Mouse (Mus musculus) heart, embryonic 10.5 days (tissue): ENCODE measurements around the gene Pa2g4. TPM values are rescaled to one million over a fixed set of nuclear protein-coding genes. Genes with fewer than 3 reads are reported as not detected.
A peak's percentile ranks its signal among the peaks of the same experiment; 100 is the strongest.

Source experiments
- DNase-seq: peaks from one replicate; pipeline ENCODE4 v3.0.0-alpha.2; 2017; ENCODE audit warnings: low spot score
- H3K27ac ChIP-seq: fragments of 300-500 bp; sonication (generic); 2 replicates; pipeline ENCODE4 v1.5.1; 2016; ENCODE audit warnings: mild to moderate bottlenecking
- H3K27me3 ChIP-seq: fragments of 300-500 bp; sonication (generic); 2 replicates; pipeline ENCODE4 v1.6.1; 2016; ENCODE audit warnings: mild to moderate bottlenecking; ENCODE audit not compliant: poor library complexity, insufficient read depth, severe bottlenecking
- H3K36me3 ChIP-seq: fragments of 300-500 bp; sonication (generic); 2 replicates; pipeline ENCODE4 v1.6.1; 2016; ENCODE audit warnings: mild to moderate bottlenecking, moderate library complexity
- H3K4me1 ChIP-seq: fragments of 300-500 bp; sonication (generic); 2 replicates; pipeline ENCODE4 v1.6.1; 2016; ENCODE audit warnings: mild to moderate bottlenecking
- H3K4me3 ChIP-seq: fragments of 300-500 bp; sonication (generic); 2 replicates; pipeline ENCODE4 v1.5.1; 2016; ENCODE audit warnings: mild to moderate bottlenecking, moderate library complexity
- H3K9me3 ChIP-seq: fragments of 300-500 bp; sonication (generic); 2 replicates; pipeline ENCODE4 v1.6.1; 2016; ENCODE audit warnings: mild to moderate bottlenecking, moderate library complexity
- WGBS: fragments of 180-500 bp; shearing (Covaris S2); methylation state at CpG from one replicate; pipeline ENCODE4 v1.1.7; 2016; 5-methylcytosine and 5-hydroxymethylcytosine counted together
- polyA plus RNA-seq: library from polyadenylated mRNA; unstranded; fragments of >200 nt; fragmentation: Nextera tagmentation; extraction: Ambion mirVana; gene quantifications from 2 replicates; pipeline ENCODE4 v1.2.1, GENCODE M21; 2016

Gene Pa2g4
- polyA plus RNA-seq, 1 experiment from 2014 or later = 225 TPM

DNA sequence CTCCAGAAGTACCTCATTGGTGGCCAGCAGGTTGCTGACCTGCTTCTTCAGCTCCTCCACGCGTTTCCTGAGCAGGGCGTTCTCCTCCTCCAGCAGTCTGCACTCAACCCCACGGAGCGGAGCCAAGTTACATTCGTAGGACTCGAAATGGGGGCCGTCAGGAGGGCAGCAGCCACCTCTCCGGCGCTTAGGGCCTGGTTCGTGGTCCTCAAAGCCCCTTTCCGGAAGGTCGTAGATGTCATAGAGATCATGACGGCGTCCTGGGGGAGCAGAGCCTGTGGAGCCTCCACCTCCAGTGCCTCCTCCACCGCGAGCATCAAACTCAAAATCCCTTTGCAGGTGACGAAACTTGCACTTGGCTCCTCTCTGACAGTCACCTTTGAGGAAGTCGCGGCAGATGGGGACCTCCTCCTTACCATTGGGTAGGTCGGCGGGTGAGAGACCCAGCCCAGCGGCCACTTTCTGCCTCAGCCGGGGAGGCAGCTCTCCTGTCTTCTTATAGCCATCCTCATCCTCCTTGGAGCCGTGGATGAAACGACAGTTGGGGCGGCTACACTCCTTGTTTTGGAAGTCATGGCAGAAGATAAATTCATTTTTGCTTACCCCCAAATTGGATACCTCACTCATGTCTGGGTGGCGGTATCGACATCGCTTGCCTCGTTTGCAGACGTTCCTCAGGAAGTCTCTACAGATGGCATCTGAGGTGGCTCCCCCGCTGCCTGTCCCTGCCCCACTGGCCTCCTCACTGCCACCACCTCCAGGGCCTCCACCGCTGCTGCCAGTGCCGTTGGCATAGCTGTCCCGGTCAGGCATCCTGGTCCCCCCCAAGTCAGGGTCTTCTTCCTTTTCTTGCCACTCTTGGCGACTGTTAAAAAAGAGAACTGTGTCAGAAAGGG lies 20.9 kb downstream of the Pa2g4 start:
- Histone ChIP-seq H3K4me1 (peaks cover 17% of the 10 kb centered on the region), H3K27ac (0 out of 2 replicates have a peak overlapping the region, but pooled peaks have one; percentile 44), H3K27me3 (no peaks in the 10 kb centered on the region), H3K4me3 (no peak overlapping the region), H3K9me3 (no peaks in the 10 kb centered on the region), H3K36me3 (peaks cover 42% of the 10 kb centered on the region)
- DNase-seq = no peak
- 94% methylated on average over 37 of the region's 37 CpGs for WGBS

DNA sequence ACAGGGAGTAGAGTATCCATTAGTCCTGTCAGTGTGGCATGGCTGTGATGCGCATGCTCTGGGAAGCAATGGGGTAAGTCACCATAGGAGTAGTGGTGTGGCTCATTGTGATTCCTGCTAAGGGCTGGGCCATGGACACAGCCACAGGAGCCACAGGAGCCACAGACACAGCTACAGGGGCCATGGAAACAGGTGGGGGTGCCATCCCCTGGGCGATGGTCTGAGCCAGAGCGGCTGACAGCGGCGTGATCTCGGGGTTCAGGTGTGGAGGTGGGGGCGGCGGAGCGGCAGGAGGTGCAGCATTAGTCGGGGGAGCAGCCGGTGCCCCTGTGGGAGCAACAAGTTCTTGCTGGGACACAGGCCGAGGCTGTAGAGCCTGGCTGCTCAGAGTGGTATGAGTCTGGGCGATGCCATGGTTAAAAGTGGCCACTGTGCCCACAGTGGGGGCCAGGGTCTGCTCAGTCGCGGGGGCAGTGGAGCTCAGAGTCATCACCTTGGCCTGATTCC lies 21.6 kb downstream of the Pa2g4 start:
- Histone ChIP-seq H3K27me3 (no peaks in the 10 kb centered on the region), H3K36me3 (peaks cover 42% of the 10 kb centered on the region), H3K27ac (peak overlapping the region; percentile 44; the same call in 1 of the 2 replicates), H3K9me3 (no peaks in the 10 kb centered on the region), H3K4me1 (peaks cover 17% of the 10 kb centered on the region), H3K4me3 (no peak overlapping the region)
- no peak for DNase-seq
- WGBS = 94% methylated on average over 15 of the region's 15 CpGs

DNA sequence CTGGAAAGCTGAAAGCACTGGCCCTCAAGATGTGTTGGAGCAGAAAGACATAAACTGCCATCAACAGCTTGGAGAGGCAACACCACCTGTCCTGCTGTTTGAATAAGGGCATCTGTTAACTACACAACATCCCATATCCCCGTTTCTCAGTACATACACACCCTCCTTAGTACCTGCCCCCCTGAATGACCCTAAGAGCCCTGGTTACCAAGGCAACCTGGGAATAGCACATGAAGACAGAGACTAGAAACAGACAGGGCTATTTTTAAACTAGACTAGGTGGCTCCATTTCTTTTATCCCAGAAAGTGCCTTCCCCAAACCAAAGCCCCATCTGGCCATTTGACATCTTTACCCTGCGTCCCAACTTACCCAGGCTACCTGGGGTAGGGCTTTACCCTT lies 22.7 kb downstream of the Pa2g4 start:
- H3K36me3 ChIP-seq = peaks cover 42% of the 10 kb centered on the region
- no peaks in the 10 kb centered on the region for H3K9me3 ChIP-seq
- peaks cover 17% of the 10 kb centered on the region for H3K4me1 ChIP-seq
- WGBS = 55% methylated on average over 2 of the region's 2 CpGs
- DNase-seq = no peak
- peak overlapping the region; percentile 29; the same call in 1 of the 2 replicates for H3K27ac ChIP-seq
- peak overlapping the region; percentile 15; the same call in 1 of the 2 replicates for H3K4me3 ChIP-seq
- no peaks in the 10 kb centered on the region for H3K27me3 ChIP-seq

GRCm38 (mm10) chr10:128538340-128538870 lies 27.4 kb downstream of the Pa2g4 start:
- Histone ChIP-seq H3K4me3 (no peak overlapping the region), H3K36me3 (peaks cover 18% of the 10 kb centered on the region), H3K9me3 (no peaks in the 10 kb centered on the region), H3K27ac (no peak overlapping the region), H3K4me1 (peaks cover 7% of the 10 kb centered on the region), H3K27me3 (no peaks in the 10 kb centered on the region)
- 80% methylated on average over 1 of the region's 1 CpGs for WGBS
- DNase-seq = no peak

DNA sequence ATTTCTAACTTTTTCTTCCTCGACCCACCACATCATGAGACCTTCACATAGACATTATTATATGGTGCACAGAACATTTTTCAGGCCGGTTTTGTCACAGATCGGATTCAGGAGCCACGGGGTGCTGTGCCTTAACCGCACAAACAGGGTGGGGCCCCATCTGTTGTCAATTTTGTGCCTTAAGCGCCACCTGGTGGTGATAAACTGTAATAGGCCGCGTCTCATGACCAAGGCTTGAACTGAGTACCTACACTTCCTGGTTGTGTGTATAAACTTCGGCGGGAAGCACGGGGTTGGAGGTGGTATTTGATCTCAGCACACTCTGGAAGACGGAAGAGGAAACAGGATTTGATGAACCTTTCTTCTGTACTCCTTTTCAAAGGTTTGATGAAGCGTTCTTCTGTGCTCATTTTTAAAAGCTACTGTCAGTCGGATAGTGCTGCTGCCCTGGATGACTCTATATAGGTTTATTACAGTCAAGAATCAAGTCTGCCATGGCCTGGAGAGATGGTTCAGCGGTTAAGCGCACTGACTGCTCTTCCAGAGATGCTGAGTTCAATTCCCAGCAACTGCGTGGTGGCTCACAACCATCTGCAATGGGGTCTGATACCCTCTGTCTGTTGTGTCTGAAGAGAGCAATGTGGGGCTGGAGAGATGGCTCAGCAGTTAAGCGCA lies 29.4 kb downstream of the Pa2g4 start:
- Histone ChIP-seq H3K27ac (peak overlapping the region; percentile 78), H3K36me3 (0 out of 2 replicates have a peak, but pooled peaks cover under 1% of the 10 kb centered on the region), H3K4me3 (peak overlapping the region; percentile 41), H3K9me3 (no peaks in the 10 kb centered on the region), H3K4me1 (no peaks in the 10 kb centered on the region), H3K27me3 (no peaks in the 10 kb centered on the region)
- WGBS = 16% methylated on average over 18 of the region's 18 CpGs
- peak; percentile 96 for DNase-seq

DNA sequence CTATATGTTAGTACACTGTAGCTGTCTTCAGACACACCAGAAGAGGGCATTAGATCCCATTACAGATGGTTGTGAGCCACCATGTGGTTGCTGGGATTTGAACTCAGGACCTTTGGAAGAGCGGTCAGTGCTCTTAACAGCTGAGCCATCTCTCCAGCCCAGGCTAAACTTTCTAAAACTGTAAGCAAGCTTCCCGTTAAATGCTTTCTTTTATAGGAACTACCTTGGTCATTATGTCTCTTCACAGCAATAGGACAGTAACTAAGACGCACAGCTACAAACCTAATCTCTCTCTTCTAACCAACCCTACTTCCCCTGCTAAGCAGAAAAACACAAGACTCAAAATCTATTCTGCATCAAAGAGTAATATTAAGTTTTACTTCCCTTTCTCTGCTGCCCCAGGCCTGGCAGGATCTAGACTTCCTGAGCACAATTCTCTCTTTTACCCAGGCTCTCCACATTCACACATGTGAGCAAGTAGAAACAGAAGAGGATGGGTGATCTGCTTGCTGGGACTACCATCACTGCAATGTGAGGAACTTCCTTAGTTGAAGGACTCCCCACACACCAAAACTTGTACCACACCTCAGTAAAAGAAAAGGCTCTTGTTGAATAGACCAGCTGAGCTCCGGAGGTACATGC lies 30.0 kb downstream of the Pa2g4 start:
- WGBS = 74% methylated on average over 4 of the region's 4 CpGs
- H3K4me1 ChIP-seq = no peaks in the 10 kb centered on the region
- H3K27ac ChIP-seq = peak overlapping the region; percentile 78; the same call in 1 of the 2 replicates
- no peaks in the 10 kb centered on the region for H3K36me3 ChIP-seq
- H3K4me3 ChIP-seq = peak overlapping the region; percentile 41
- no peak for DNase-seq
- H3K9me3 ChIP-seq = no peaks in the 10 kb centered on the region
- no peaks in the 10 kb centered on the region for H3K27me3 ChIP-seq

GRCm38 (mm10) chr10:128535206-128535605 lies 30.6 kb downstream of the Pa2g4 start:
- no peaks in the 10 kb centered on the region for H3K36me3 ChIP-seq
- H3K4me1 ChIP-seq = no peaks in the 10 kb centered on the region
- no peaks in the 10 kb centered on the region for H3K27me3 ChIP-seq
- no peak overlapping the region for H3K4me3 ChIP-seq
- H3K27ac ChIP-seq = no peak overlapping the region
- no peak for DNase-seq
- H3K9me3 ChIP-seq = no peaks in the 10 kb centered on the region
- 74% methylated on average over 2 of the region's 2 CpGs for WGBS

DNA sequence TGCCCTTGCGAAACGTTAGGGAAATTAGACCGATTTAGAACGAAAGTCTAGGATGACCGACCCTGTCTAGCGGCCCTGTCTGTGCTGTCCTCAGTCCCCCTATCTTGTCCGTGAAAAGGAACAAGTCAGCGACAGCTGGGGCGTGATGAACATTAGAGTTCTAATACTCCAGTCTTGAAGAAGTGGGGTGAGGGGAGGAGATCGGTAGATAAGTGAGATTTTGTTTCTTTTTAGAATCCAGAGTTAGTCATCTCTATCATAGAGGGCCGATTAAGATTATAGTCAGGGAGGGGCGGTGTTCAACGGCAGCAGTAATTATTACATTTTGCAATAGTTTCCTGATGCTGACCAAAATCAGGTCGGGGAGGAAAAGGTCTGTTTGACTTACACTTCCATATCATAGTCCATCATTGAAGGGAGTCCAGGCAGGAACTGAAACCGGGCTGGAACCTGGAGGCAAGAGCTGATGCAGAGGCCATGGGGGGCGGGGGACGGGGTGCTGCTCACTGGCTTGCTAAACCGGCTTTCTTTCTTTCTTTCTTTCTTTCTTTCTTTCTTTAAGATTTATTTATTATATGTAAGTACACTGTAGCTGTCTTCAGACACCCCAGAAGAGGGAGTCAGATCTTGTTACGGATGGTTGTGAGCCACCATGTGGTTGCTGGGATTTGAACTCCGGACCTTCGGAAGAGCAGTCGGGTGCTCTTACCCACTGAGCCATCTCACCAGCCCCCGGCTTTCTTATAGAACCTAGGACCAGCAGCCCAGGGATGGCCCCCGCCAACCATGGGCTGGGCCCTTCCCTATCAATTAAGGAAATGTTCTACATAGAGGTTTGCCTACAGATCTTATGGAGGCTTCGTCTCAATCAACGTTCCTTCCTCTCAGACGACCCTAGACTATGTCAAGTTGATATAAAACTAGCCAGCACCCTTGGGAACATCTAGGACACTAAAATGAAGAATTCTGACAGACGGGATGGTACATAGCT lies 39.1 kb downstream of the Pa2g4 start:
- 28% methylated on average over 28 of the region's 28 CpGs for WGBS
- DNase-seq = no peak
- H3K27me3 ChIP-seq = peaks cover 34% of the 10 kb centered on the region

GRCm38 (mm10) chr10:128525671-128526308 lies 40.0 kb downstream of the Pa2g4 start, which contains the start of gene Esyt1:
TSS of gene Esyt1 (minus strand) at chr10:128525871.
- WGBS = under 1% methylated on average over 37 of the region's 37 CpGs
- peaks cover 42% of the 10 kb centered on the region for H3K27me3 ChIP-seq
- peaks cover 25% of the 10 kb centered on the region for H3K4me1 ChIP-seq
- H3K36me3 ChIP-seq = peaks cover 16% of the 10 kb centered on the region
- H3K9me3 ChIP-seq = no peaks in the 10 kb centered on the region
- peak within 1 kb of the TSS; percentile 82 for H3K4me3 ChIP-seq
- peak; percentile 99 for DNase-seq
- H3K27ac ChIP-seq = peak within 1 kb of the TSS; percentile 86

More for the DNA sequence above, 39.1 kb downstream of the Pa2g4 start:
- Histone ChIP-seq H3K36me3 (peaks cover 8% of the 10 kb centered on the region), H3K4me3 (peak overlapping the region; percentile 82), H3K27ac (peak overlapping the region; percentile 86; the same call in 1 of the 2 replicates), H3K9me3 (no peaks in the 10 kb centered on the region), H3K4me1 (peaks cover 25% of the 10 kb centered on the region)

DNA sequence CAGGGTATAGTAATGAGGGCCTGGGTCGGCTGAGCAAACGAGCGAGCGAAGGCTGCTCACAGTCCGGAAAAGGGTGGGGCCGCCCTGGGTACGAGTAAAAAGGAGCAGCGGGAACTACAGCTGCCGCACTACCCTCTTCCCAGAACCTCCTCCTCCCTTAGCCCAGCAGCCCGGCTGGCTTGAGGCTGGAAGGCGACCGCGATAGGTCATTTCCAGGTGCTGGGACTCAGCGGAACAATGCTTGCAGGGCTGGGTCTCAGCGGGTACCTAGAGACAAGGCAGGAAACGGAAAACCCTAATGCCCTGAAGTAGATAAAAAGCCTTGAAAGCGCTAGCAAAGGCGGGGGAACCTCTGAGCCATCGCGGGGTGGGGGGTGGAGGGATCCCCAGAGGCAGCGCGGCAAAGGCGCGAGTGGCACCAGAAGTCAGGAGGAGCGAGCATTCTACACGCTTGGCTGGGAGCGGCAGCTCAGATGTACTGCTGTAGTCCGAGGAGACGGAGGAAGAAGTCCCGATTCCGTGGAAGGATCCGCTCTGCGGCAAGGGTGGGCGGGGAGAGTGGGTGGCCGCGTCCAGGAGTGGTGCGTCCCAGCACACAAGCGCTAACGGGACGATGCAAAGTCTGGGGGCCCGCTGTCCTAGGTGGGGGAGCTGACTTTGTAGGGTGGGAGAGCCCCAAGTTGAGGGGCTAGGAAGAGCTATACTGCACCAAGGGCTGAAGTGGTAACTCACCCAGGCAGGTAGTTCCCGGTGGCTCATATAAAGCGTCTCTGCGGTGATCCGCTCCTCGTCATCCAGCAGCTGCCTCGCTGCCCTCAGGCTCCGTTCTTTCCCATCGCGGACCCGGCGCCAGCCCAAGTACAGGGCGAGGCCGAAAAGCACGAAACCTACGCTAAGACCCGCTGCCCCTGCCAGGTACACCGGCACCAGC lies 40.8 kb downstream of the Pa2g4 start:
- DNase-seq = peak; percentile 85
- no peaks in the 10 kb centered on the region for H3K9me3 ChIP-seq
- H3K4me3 ChIP-seq = peak overlapping the region; percentile 82
- peaks cover 24% of the 10 kb centered on the region for H3K36me3 ChIP-seq
- H3K4me1 ChIP-seq = peaks cover 25% of the 10 kb centered on the region
- H3K27ac ChIP-seq = peak overlapping the region; percentile 86
- under 1% methylated on average over 58 of the region's 58 CpGs for WGBS
- H3K27me3 ChIP-seq = peaks cover 50% of the 10 kb centered on the region
